Mouse (Mus musculus): ENCODE data around the gene Dalrd3. TPM values are rescaled to one million over a fixed set of nuclear protein-coding genes. Genes with fewer than 3 reads are reported as not detected.

Gene Dalrd3
- total RNA-seq, 2 experiments from 2014 or later = 74.3 to 83.8 TPM

DNA sequence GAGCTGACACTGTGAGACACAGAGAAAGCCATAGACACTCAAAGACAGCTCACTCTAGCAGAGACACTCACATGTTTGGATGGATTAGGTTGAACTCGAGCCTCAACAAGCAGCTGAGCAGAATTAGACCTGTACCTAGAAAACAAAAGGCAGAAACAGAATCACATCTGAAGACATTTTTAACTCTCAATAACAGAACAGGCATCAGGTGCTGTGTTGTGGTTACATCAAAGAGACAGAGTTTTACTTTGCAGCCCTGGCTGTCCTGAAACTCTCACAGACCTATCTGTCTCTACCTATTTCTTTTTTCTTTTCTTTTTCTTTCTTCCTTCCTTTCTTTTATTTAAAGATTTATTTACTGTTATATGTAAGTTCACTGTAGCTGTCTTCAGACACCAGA is 47.6 kb downstream of the Dalrd3 start:
- DNase-seq (ENCODE audit: low spot score in 2 of 2) = no peak

Small RNAs within 50 kb of the gene (microRNA-seq; reads per million reads assigned to microRNA genes)
- gene Gm24083 (0 reads per million in 2 experiments), gene Mir191 (0 reads per million in 2 experiments), gene Mir425 (1,046 to 1,160 reads per million in 2 experiments)

Other genes with a start within 250 kb of the Dalrd3 start
- 10 to 100 TPM; 63.6 to 67.8 TPM for gene Gpx1, start 231.0 kb upstream of the Dalrd3 start, total RNA-seq (2021)
- 100 to 1,000 TPM; 121 to 132 TPM for gene Usp4, start 222.0 kb upstream of the Dalrd3 start, total RNA-seq (2021)
- 1 to 10 TPM; 1.9 to 2.5 TPM for gene 1700102P08Rik, start 177.1 kb upstream of the Dalrd3 start, total RNA-seq (2021)
- gene Ccdc36, start 141.4 kb upstream of the Dalrd3 start, total RNA-seq (2021) = under 1 TPM; 0.11 to 0.23 TPM
- gene BC048562, start 133.4 kb upstream of the Dalrd3 start, total RNA-seq (2021) = not detected
- 10 to 100 TPM; 33.6 to 34.1 TPM for gene Ccdc71, start 109.4 kb upstream of the Dalrd3 start, total RNA-seq (2021)
- gene Klhdc8b, start 108.3 kb upstream of the Dalrd3 start, total RNA-seq (2021) = 10 to 100 TPM; 20.7 to 22.7 TPM
- 10 to 100 TPM; 36.9 to 39.4 TPM for gene Lamb2, start 90.2 kb upstream of the Dalrd3 start, total RNA-seq (2021)
- gene Usp19, start 79.3 kb upstream of the Dalrd3 start, total RNA-seq (2021) = 100 to 1,000 TPM; 119 to 125 TPM
- gene Qars, start 62.2 kb upstream of the Dalrd3 start, total RNA-seq (2021) = 10 to 100 TPM; 95.3 to 97.3 TPM
- gene Qrich1, start 53.1 kb upstream of the Dalrd3 start, total RNA-seq (2021) = 100 to 1,000 TPM; 121 to 129 TPM
- gene Impdh2, start 9.6 kb upstream of the Dalrd3 start, total RNA-seq (2021) = 10 to 100 TPM; 78.2 to 83.9 TPM
- 10 to 100 TPM; 59.6 to 63.4 TPM for gene Ndufaf3, start 2.5 kb upstream of the Dalrd3 start, total RNA-seq (2021)
- 100 to 1,000 TPM; 239 to 247 TPM for gene Wdr6, start 8.9 kb downstream of the Dalrd3 start, total RNA-seq (2021)
- gene P4htm, start 27.8 kb downstream of the Dalrd3 start, total RNA-seq (2021) = 10 to 100 TPM; 48.7 to 49.0 TPM
- gene Arih2, start 79.5 kb downstream of the Dalrd3 start, total RNA-seq (2021) = 10 to 100 TPM; 47.3 to 51.1 TPM
- 10 to 100 TPM; 19.2 to 21.0 TPM for gene Slc25a20, start 92.2 kb downstream of the Dalrd3 start, total RNA-seq (2021)
- gene Prkar2a, start 119.4 kb downstream of the Dalrd3 start, total RNA-seq (2021) = 10 to 100 TPM; 54.9 to 60.6 TPM
- 100 to 1,000 TPM; 180 to 190 TPM for gene Ip6k2, start 213.9 kb downstream of the Dalrd3 start, total RNA-seq (2021)
- 10 to 100 TPM; 40.7 to 43.4 TPM for gene Nckipsd, start 238.5 kb downstream of the Dalrd3 start, total RNA-seq (2021)